Mouse (Mus musculus): ENCODE results near the gene Nhsl1.

The Nhsl1 gene

GRCm38 (mm10) chr10:18403992-18404391, 85.2 kb downstream of the Nhsl1 start:
- no peak for DNase-seq

DNA sequence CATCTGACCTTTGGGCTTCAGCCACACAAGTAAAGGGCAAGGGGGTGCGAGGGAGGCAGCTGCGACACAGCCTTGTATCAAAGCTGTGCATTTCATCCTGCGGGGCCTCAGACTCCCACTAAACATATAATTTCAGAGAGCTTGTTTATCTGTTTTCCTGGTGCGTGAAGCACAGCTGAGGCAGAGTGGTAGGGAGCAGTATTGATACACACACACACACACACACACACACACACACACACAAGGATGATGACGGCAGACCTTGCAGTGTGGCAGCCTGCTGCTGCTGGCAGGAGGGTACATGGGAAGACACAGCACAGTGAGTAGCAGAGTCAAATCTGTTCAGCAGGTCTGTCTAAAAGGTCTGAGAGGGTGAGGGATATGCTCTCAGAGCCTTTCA, 85.9 kb downstream of the Nhsl1 start:
- DNase-seq, result no peak

DNA sequence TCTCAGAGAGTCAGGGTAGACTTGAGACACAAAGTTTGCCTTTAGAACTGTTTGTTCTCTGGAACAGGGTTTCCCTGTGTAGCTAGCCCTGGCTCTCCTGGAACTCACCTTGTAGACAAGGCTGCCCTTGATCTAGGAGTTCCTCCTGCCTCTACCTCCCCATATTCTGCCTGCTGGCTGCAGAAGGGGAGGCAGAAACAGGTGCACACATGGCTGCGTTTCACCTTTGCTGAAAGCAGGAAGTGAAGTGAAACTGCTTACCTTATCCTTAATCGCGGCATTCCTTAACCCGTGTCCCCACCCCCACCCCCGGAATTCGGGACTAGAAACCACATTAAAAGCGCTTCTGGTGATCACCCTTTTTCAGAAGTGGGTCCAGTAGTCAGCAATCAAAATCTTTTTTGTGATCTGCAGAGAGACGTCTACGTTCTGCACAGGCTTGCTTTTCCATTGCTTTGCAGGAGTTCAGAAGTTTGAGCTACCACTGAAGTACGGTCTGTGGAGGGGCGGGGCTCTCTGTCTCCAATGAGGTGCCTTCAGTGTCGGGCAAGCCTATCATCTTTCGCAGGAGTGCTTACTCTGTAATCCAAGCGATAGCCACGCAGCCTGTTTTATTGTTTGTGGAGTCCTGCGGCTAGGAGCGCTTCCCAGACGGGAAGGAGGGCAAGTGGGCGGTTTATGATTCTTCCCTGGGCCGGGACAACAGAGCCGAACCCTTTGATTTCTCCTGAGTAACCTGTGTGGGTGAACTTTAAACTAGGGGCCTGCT, 88.5 kb downstream of the Nhsl1 start:
- peak; percentile 81 for DNase-seq

DNA sequence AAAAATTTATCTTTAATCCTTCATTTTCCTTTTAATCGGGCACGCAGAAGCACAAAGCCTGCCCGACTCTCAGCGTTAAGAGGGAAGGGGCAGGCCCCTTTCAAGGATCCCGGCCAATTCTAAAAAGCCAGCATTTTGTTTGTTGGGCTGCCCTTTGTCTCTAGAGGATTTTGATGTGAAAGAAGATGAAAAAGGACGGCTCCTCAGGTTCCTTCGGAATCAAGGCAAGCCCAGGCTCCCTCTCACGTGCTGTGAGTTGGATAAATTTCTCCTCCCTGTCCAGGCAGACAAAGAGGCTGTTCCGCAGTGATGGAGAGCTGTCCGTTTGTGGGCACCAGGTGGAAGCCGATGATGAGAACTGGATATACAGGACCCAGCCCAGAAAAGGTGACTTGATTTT, 89.3 kb downstream of the Nhsl1 start:
- DNase-seq, result no peak

- DNase-seq, result no peak
These were observed 89.8 kb downstream of the Nhsl1 start for GRCm38 (mm10) chr10:18408635-18409034.

GRCm38 (mm10) chr10:18409068-18409467, 90.3 kb downstream of the Nhsl1 start:
- no peak for DNase-seq

DNA sequence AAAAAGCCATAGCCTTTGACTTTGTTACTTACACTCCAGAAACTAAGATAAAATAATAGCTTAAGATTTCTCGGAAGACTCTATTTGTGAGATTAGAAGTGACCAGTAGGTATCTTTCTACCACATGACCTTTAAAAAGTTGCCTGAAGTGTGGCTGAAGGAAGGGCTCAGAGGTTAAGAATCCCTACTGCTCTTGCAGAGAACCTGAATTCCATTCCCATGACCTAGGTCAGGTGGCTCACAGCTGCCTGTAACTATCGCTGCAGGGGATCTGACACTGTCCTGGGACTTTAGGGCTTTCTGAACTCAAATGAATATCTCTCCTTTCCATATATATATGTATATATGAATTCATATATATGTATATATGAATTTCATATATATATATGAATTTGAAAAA, 92.5 kb downstream of the Nhsl1 start:
- no peak for DNase-seq

DNA sequence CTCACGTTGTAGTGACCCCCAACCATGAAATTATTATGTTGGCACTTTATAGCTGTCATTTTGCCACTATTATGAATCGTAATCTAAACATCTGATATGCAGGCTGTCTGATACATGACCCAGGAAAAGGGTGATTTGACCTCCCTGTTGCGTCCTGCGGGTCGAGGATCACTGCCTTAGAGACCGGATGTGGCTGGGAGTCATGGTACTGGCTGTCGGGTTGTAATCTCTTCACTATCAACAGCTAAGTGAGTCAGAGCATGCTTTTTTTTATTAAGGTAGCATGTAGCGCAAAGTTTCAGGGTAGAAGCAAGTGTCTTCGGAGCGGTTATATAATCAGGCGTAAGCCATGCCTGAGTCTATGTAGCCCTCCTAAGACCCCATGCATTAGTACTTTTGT, 97.2 kb downstream of the Nhsl1 start:
- no peak for DNase-seq

- no peak for DNase-seq
These were observed 99.4 kb downstream of the Nhsl1 start for GRCm38 (mm10) chr10:18418160-18418559.

DNA sequence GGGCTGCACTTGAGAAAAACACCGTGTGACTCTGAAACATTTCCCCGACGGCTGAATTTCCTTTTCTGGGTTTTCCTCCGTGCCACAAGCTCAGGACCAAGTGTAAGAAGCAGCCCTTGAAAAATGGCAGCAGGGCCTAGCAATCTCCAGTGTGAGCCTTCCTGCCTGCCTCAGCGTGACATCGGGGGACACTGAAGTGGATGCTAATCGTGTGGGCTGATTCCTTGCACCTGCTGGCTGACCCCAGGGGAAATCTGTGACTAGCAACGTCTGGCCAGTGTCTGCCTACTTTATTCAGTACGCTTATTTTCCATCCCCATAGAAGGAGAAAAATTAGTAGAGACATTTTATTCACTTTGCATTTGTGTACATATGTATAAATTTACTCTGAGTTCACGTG, 100.7 kb downstream of the Nhsl1 start:
- DNase-seq, result no peak

DNA sequence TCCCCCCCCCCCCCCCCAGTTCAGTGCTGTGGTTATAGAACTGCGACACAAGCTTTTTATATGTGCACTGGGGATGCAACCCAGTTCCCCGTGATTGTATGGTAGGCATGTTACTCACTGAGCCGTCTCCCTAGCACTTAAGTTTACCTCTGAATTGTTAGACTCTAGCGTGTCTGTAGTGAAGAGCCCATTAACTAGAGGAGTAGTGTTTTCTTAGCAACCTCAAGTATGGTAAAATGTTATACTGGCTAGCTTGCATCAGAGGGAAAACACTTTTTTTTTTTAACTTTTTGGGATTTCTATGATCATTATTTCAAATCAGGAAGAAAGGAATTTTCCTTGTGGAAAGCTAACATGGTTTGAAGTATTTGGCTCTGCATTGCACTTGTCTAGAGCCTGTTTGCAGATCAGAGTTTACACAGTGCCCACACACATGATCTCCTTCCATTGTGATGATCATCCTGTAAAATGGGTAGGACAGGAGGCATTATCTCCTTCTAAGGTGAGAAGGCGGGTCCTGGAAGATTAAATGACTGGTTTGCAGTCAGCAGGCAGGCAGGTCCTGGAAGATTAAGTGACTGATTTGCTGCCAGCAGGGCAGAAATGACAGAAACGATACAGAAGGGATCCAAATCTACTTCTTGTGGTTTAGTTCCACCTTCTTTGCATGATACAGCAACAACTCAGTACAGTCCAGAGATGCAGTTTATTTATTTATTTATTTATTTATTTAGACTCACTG, 101.6 kb downstream of the Nhsl1 start:
- no peak for DNase-seq

DNA sequence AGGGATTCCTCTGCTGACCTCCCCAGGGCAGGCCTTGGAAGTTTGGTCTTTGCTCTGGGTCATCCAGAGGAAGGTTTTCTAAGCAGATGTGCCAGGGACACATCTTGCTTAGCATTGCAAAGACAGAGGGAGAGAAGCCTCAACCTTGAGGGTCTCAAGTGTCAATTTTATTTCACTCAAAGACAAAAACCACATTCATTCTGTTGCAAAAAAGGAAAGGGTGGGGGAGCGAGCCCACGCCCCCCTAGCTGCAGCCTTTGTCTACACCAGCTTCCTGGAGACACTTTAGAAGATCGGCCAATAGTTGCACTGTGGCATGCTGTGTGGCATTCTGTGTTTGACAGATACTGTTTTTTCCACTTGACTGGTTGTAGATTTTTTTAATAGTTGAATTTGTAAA, 104.2 kb downstream of the Nhsl1 start:
- DNase-seq, result no peak

DNA sequence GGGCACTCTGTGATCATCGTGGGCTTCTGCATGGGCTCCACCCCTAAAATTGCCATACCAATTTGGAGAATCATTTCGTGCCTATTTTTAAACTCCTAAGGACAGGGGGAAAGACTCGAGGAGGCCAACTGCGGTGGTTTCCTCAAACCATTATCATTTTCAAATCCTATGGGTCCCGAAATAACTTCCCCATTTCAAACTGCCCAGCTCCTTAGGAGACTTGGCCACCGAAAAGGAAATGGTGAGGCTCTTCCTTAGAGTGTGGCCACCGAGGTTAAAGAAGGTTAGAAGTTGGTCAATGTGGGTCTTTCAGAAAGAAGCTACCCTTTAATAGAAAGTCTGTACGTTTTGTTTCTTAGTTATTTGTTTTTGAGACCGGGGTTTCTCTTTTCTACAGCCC, 104.8 kb downstream of the Nhsl1 start:
- DNase-seq, result no peak

- DNase-seq, result no peak
These were observed 109.1 kb downstream of the Nhsl1 start for GRCm38 (mm10) chr10:18427866-18428265.

GRCm38 (mm10) chr10:18429533-18429932, 110.7 kb downstream of the Nhsl1 start:
- no peak for DNase-seq

DNA sequence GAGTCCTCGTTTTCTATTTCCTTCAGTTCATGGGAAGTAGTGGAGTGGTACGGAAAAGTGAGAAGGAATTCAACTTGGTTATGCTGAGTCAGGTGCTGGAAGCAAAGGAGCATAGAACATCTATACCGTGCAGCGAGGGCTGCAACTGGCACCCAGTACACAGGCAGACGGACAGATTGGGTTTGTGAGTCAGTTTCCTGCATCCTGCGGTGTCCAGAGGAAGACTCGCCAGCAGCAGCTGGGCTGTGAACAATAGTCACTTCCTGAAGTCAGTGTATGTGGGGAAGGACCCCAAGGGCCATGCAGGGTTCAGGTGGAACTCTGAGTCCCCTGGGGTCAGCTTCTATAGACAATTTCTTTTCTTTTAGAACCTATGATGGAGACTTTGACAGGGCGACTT, 111.4 kb downstream of the Nhsl1 start:
- no peak for DNase-seq

GRCm38 (mm10) chr10:18430973-18431372, 112.2 kb downstream of the Nhsl1 start:
- peak; percentile 64 for DNase-seq

DNA sequence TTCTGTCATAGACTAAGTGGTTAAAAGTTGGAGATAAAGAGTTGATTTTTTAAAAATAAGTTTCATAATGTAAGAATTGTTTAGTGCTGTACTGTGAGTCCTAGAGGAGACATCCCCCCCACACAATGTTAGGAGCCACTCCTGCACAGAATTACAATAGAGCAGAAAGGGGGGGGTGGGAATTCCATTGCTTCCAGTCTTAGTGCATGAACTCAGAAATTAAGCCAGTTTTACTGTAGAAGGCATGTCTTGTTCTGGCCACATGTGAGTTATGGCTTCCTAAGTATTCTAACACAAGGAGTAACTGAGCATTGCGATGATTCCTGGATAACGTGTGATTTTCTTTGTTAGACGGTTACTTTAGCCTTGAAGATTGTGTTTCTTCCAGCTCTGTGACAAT, 112.8 kb downstream of the Nhsl1 start:
- no peak for DNase-seq

DNA sequence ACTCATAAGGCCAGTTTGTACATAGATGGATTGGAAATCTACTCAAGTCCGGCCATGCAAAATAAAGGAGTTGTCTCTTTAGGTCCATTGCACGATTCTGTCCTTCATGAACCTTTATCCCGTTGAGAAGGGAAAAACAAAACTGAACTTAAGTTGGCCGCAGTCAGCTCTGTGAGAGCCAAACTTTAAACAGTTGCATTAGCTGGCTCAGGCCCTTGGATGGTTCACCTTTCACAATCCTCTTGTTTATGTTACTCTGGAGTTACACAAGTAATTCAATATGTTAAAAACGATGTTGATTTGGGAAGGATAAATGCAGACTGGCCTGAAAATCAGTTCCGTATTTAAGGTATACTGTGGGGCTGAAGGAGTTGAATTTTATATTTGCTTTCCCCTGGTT, 116.7 kb downstream of the Nhsl1 start:
- no peak for DNase-seq

GRCm38 (mm10) chr10:18435938-18436337, 117.2 kb downstream of the Nhsl1 start:
- DNase-seq, result no peak

- DNase-seq, result no peak
These were observed 118.8 kb downstream of the Nhsl1 start for GRCm38 (mm10) chr10:18437584-18437983.

DNA sequence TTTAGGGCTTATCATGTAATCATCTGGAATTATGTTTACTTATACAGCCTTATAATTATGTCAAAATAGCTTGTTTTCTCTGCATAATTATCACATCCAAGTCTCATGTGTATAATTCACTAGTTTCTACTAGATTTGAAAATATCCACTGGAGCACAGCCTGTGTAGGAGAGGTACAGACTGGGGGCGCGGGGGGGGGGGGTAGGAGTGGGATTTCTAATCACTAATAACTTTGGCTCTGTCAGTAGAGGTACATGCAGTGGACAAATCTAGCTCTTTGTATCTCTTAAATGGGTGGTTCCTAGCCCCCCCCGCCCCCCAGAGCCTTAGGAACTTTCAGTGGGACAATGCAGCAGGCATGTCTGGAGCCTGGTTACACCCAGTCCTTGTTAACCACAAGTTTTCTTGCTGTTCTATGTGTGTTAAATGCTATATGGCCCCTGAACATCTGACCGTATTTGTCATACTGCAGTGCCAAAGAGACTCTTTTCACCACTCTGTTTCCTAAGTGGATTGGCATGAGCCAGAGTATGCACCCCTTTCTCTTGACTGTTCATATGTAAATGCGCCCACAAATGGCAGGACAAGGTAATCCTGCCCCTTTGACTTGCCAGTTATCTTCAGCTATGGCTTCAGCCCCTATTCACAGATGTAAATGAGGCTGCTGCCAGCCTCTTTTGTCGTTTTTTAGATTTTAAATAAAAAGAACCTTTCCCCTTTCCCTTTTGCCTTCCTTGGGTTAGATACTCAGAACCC, 127.0 kb downstream of the Nhsl1 start:
- no peak for DNase-seq

DNA sequence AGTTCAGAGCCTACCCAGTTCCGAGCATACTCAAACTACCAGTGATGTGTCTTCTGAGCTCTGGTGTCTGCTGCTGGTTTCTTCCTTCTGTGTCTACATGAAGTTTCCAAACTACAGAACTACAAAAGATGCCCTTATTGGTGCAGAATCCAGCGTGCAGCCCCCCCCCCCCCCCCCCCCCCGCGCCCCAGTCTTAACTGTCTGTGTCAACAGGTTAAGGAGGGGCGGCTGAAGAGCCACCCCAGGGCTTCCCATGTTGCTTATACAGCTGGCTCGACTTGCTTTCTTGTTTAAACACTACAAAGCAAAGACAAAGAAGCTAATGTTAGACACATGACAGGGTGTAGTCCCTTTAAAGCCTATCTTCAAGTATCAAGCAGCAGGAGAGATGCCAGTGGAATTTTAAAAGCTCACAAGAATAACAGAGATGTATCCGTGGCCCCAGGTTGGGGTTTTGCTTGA, 127.6 kb downstream of the Nhsl1 start:
- no peak for DNase-seq

DNA sequence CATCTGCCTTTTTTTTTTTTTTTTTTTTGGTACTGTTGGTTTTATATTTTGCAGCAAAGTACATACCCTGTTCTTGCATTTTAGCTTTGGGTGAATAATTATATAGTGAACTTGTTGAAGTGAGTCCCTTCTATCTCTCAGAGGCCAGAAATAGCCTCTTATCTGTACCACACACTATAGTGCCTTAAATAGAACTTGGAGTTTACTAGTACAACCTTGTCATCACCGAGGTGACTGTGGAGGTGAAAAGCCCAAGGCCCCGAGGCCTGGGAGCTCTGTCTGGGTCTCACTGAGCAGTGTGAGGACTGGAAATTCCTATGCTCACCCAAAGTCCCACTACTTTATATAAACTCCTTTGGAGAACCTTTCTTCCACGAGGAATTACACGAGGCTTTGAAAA, 128.5 kb downstream of the Nhsl1 start:
- peak; percentile 32 for DNase-seq
